Mouse (Mus musculus): Measurements from ENCODE around the gene Rnpep. TPM values are rescaled to one million over a fixed set of nuclear protein-coding genes. Genes with fewer than 3 reads are reported as not detected.

Rnpep gene
- polyA plus RNA-seq, 1 experiment from 2014 or later, result 136 TPM

DNA sequence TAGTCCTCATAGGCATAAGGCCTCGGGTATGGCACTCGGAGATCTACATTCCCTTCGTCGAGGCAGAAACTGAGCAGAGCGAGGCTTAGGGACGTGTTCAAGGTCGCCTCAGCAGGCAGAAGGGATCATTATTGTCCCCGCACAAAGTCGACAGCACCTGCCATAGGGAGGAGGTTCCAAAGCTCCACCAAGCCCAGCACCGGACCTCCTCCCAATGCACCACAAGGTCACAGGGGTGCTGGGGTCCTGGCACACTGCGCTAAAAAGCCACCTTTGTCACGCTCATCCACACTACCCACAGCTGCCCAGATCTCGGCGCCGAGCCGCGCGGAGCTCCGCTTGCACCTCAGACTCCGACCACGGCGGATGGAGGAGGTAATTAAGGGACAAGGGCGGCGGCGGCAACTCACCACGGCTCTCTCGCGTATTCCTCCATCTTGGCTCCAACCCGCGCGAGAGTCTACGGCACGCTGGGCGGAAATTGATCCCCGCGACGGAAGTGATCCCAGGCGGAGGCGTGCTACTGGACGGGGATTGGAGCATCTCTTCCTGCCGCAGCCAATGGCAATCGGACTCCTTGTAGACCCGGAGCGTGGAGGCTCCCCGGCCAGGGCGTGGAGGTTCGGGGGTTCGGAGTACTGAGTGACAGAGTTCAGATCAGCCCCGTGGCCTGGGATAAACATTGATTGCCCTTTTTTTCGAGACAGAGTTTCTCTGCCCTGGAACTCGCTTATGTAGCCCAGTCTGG lies 29.6 kb upstream of the Rnpep start, which contains the start of gene Timm17a:
Gene Timm17a (minus strand): TSS at position 495 of the 748 bp plus-strand sequence.
- under 1% methylated on average over 51 of the region's 51 CpGs for WGBS
- Histone ChIP-seq H3K9ac (ENCODE audit: low read depth, low read length) (peak within 1 kb of the TSS; percentile 96), H3K9me3 (ENCODE audit: control insufficient read depth) (no peaks in the 10 kb centered on the region), H3K36me3 (ENCODE audit: control insufficient read depth, insufficient read depth) (peaks cover 13% of the 10 kb centered on the region), H3K4me3 (ENCODE audit: low read depth, low read length) (peak within 1 kb of the TSS; percentile 83), H3K4me1 (replicated peaks; ENCODE audit: control insufficient read depth, insufficient read depth, low read length) (no peaks in the 10 kb centered on the region), H3K27me3 (replicated peaks; ENCODE audit: control insufficient read depth, insufficient read depth, low read length) (no peaks in the 10 kb centered on the region), H3K4me2 (replicated peaks; ENCODE audit: low read depth) (peak within 1 kb of the TSS; percentile 75), H3K27ac (ENCODE audit: low read depth, low read length) (peak within 1 kb of the TSS; percentile 86)
- no peak for TF ChIP-seq CTCF (IDR thresholded peaks at IDR 0.05; ENCODE audit: low read depth)
- ATAC-seq, result peak; percentile 100

DNA sequence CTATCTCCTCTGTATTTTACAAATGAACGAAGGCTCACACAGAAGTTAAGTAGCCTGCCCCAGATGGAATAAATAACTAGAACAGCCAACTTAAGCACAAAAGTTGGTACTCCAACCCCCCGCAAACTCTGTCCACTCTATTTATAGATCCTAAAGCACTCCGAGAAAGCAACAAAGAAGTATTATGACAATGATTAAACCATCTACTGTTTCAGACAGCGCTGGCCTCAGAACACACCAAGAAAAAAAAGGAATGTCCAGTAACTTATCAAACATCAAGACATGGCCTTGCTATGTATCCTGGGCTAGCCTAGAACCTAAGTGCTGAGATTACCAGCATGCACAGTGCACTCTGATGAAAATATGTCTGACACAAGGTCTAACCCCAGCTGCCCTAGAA lies 28.3 kb upstream of the Rnpep start:
- Histone ChIP-seq H3K4me1 (replicated peaks; ENCODE audit: control insufficient read depth, insufficient read depth, low read length) (no peaks in the 10 kb centered on the region), H3K4me3 (ENCODE audit: low read depth, low read length) (peak overlapping the region; percentile 83; the same call in 1 of the 2 replicates), H3K27ac (ENCODE audit: low read depth, low read length) (no peak overlapping the region), H3K9me3 (ENCODE audit: control insufficient read depth) (no peaks in the 10 kb centered on the region), H3K4me2 (replicated peaks; ENCODE audit: low read depth) (peak overlapping the region; percentile 75), H3K27me3 (replicated peaks; ENCODE audit: control insufficient read depth, insufficient read depth, low read length) (no peaks in the 10 kb centered on the region), H3K36me3 (ENCODE audit: control insufficient read depth, insufficient read depth) (peaks cover 20% of the 10 kb centered on the region), H3K9ac (ENCODE audit: low read depth, low read length) (no peak overlapping the region)
- no peak for TF ChIP-seq CTCF (IDR thresholded peaks at IDR 0.05; ENCODE audit: low read depth)
- WGBS, result 62% methylated on average over 4 of the region's 4 CpGs
- no peak for ATAC-seq

DNA sequence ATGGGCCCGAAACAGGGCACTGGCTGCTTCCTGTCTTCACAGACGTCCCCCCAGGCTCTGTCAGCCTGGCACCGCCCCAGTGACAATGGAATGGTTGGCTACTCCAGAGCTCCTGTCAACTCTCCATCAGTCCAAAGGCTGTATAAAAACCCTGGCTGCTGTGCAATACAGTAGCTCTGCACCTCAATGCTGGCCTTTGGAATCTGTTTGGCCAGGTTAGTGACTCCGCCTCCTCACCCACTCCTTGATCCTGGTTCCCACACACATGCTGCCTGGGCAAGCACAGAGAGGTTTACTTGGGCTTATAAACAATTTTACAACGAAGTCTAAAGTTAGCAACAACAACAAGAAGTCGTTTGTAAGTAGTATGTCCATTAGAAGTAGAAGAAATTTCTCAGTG lies 27.5 kb upstream of the Rnpep start:
- Histone ChIP-seq H3K27ac (ENCODE audit: low read depth, low read length) (no peak overlapping the region), H3K27me3 (replicated peaks; ENCODE audit: control insufficient read depth, insufficient read depth, low read length) (no peaks in the 10 kb centered on the region), H3K4me3 (ENCODE audit: low read depth, low read length) (no peak overlapping the region), H3K9me3 (ENCODE audit: control insufficient read depth) (no peaks in the 10 kb centered on the region), H3K4me2 (replicated peaks; ENCODE audit: low read depth) (no peak overlapping the region), H3K36me3 (ENCODE audit: control insufficient read depth, insufficient read depth) (peaks cover 28% of the 10 kb centered on the region), H3K4me1 (replicated peaks; ENCODE audit: control insufficient read depth, insufficient read depth, low read length) (no peaks in the 10 kb centered on the region), H3K9ac (ENCODE audit: low read depth, low read length) (no peak overlapping the region)
- ATAC-seq, result no peak
- TF ChIP-seq CTCF (IDR thresholded peaks at IDR 0.05; ENCODE audit: low read depth), result no peak
- 63% methylated on average over 6 of the region's 6 CpGs for WGBS

DNA sequence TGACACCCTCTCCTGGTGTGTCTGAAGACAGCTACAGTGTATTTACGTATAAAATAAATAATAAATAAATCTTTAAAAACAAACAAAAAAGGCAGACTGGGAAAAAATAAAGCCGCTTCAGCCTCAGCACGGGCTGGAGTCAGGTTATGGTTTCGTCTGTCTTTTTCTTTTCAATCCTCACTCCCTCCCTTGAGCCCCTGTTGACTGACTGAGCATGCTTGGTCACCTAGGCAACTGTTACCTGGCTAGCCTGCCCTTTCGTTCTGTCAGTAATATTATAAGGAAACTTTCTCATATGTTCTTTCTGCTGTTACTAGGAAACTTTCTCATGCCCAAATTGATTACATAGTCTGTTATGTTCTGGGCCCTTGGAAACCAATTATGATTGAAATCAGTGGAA lies 7.0 kb upstream of the Rnpep start:
- TF ChIP-seq CTCF (IDR thresholded peaks at IDR 0.05; ENCODE audit: low read depth), result no peak
- 81% methylated on average over 5 of the region's 5 CpGs for WGBS
- Histone ChIP-seq H3K9ac (ENCODE audit: low read depth, low read length) (no peak overlapping the region), H3K36me3 (ENCODE audit: control insufficient read depth, insufficient read depth) (peaks cover 11% of the 10 kb centered on the region; the same call in 1 of the 2 replicates), H3K4me3 (ENCODE audit: low read depth, low read length) (no peak overlapping the region), H3K27ac (ENCODE audit: low read depth, low read length) (no peak overlapping the region), H3K9me3 (ENCODE audit: control insufficient read depth) (no peaks in the 10 kb centered on the region), H3K4me1 (replicated peaks; ENCODE audit: control insufficient read depth, insufficient read depth, low read length) (no peaks in the 10 kb centered on the region), H3K4me2 (replicated peaks; ENCODE audit: low read depth) (no peak overlapping the region), H3K27me3 (replicated peaks; ENCODE audit: control insufficient read depth, insufficient read depth, low read length) (no peaks in the 10 kb centered on the region)
- ATAC-seq, result no peak

DNA sequence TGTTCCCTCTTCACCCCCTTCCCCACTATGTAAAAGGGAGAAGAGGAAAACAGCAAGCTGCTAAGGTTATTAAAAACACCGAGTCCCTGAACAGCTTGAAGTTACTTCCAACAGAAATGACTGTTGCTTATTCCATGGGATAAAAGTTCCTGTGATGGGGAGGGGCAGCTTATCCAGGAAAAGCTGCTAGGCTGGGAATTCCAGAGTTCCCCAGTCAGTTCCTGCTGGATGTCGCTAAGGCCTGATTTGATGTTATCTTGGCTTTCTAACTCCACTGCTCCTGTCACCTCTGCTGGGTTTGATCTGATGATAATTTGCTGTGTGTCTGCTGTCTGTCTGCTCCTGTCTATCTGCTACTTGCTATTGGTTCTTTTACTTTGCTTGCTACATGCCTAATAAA lies 2.4 kb upstream of the Rnpep start:
- no peak overlapping the region for H3K4me2 ChIP-seq (replicated peaks; ENCODE audit: low read depth)
- no peaks in the 10 kb centered on the region for H3K36me3 ChIP-seq (ENCODE audit: control insufficient read depth, insufficient read depth)
- TF ChIP-seq CTCF (IDR thresholded peaks at IDR 0.05; ENCODE audit: low read depth), result no peak
- no peak overlapping the region for H3K4me3 ChIP-seq (ENCODE audit: low read depth, low read length)
- no peaks in the 10 kb centered on the region for H3K27me3 ChIP-seq (replicated peaks; ENCODE audit: control insufficient read depth, insufficient read depth, low read length)
- ATAC-seq, result no peak
- H3K4me1 ChIP-seq (replicated peaks; ENCODE audit: control insufficient read depth, insufficient read depth, low read length), result no peaks in the 10 kb centered on the region
- no peaks in the 10 kb centered on the region for H3K9me3 ChIP-seq (ENCODE audit: control insufficient read depth)
- no peak overlapping the region for H3K9ac ChIP-seq (ENCODE audit: low read depth, low read length)
- H3K27ac ChIP-seq (ENCODE audit: low read depth, low read length), result no peak overlapping the region
- WGBS, result 57% methylated on average over 2 of the region's 2 CpGs

DNA sequence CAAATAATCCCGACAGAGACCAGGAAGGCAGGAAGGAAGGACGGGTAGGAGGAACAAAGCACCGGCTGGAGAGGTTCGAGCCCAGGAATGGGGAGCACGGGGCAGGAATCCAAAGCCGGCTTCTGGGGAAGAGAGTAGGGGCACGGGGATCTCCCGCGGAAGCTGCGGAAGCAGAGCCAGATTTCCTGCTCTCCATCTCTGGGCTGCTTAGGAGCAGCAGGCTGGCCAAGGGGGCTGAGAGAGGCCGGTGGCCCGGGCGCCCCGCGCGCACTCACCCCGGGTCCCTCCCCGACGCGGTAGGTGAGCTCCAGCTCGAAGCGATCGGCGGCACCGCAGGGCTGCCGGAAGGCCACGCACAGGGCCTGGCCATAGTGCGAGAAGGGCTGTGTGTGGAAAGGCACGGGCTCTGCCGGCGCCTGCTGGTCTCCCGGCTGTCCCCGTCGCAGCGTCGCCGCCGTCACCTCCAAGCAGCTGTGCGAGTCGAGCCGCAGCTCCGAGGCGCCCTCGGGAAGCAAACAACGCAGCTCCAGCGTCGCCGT lies 528 bp downstream of the Rnpep start:
- Histone ChIP-seq H3K27ac (ENCODE audit: low read depth, low read length) (peak overlapping the region; percentile 99), H3K4me2 (replicated peaks; ENCODE audit: low read depth) (peak overlapping the region; percentile 82), H3K9ac (ENCODE audit: low read depth, low read length) (peak overlapping the region; percentile 96), H3K4me1 (replicated peaks; ENCODE audit: control insufficient read depth, insufficient read depth, low read length) (no peaks in the 10 kb centered on the region), H3K36me3 (ENCODE audit: control insufficient read depth, insufficient read depth) (peaks cover 11% of the 10 kb centered on the region), H3K27me3 (replicated peaks; ENCODE audit: control insufficient read depth, insufficient read depth, low read length) (no peaks in the 10 kb centered on the region), H3K4me3 (ENCODE audit: low read depth, low read length) (peak overlapping the region; percentile 83), H3K9me3 (ENCODE audit: control insufficient read depth) (no peaks in the 10 kb centered on the region)
- WGBS, result 1% methylated on average over 43 of the region's 48 CpGs
- ATAC-seq, result peak; percentile 52
- no peak for TF ChIP-seq CTCF (IDR thresholded peaks at IDR 0.05; ENCODE audit: low read depth)

Measured in intestine, postnatal 0 days (tissue).